Mouse (Mus musculus) frontal cortex, adult 2 months (tissue): Measurements from ENCODE around the gene Etnppl. TPM values are rescaled to one million over a fixed set of nuclear protein-coding genes. Genes with fewer than 3 reads are reported as not detected.

Experiments
- DNase-seq, 2 experiments: peaks; one replicate each; pipeline ENCODE4 v3.0.0; 2022; ENCODE audit warnings: low spot score in 1 of 2; ENCODE audit errors: extremely low spot score in 1 of 2
- polyA plus RNA-seq: library from polyadenylated mRNA; depleted of rRNA; stranded (reverse); fragments of >200 nt; gene quantifications from 2 replicates; pipeline ENCODE4 v1.2.3, GENCODE M21; 2012; rRNA removed

Gene Etnppl
- polyA plus RNA-seq, 1 experiment, result 17.6 TPM

- DNase-seq, result no peak
These were observed 54.0 kb downstream of the Etnppl start for GRCm38 (mm10) chr3:130671291-130671690.

- DNase-seq, result no peak
These were observed 60.6 kb downstream of the Etnppl start for GRCm38 (mm10) chr3:130677671-130678460.

GRCm38 (mm10) chr3:130681226-130681625 lies 64.0 kb downstream of the Etnppl start:
- no peak for DNase-seq

- no peak for DNase-seq
These were observed 64.9 kb downstream of the Etnppl start for GRCm38 (mm10) chr3:130682183-130682582.

- DNase-seq, result no peak
These were observed 66.6 kb downstream of the Etnppl start for GRCm38 (mm10) chr3:130683836-130684235.

- DNase-seq, result no peak
These were observed 67.2 kb downstream of the Etnppl start for GRCm38 (mm10) chr3:130684276-130685013.

GRCm38 (mm10) chr3:130685014-130685366 lies 67.7 kb downstream of the Etnppl start:
- DNase-seq, result no peak

- no peak for DNase-seq
These were observed 69.8 kb downstream of the Etnppl start for GRCm38 (mm10) chr3:130687051-130687450.

Other genes with a start within 250 kb of the Etnppl start
- 67.7 and 69.8 TPM in 2 replicates for gene Ostc, start 92.0 kb downstream of the Etnppl start, polyA plus RNA-seq
- 675 and 819 TPM in 2 replicates for gene Rpl34, start 113.0 kb downstream of the Etnppl start, polyA plus RNA-seq